Mouse (Mus musculus) right cerebral cortex, adult 2 months (tissue): Measurements from ENCODE around the gene Lrrk1.

Experiments
- DNase-seq, 2 experiments: peaks; one replicate each; pipeline ENCODE4 v3.0.0; 2021 to 2022; ENCODE audit warnings: low spot score in 2 of 2

Gene Lrrk1

DNA sequence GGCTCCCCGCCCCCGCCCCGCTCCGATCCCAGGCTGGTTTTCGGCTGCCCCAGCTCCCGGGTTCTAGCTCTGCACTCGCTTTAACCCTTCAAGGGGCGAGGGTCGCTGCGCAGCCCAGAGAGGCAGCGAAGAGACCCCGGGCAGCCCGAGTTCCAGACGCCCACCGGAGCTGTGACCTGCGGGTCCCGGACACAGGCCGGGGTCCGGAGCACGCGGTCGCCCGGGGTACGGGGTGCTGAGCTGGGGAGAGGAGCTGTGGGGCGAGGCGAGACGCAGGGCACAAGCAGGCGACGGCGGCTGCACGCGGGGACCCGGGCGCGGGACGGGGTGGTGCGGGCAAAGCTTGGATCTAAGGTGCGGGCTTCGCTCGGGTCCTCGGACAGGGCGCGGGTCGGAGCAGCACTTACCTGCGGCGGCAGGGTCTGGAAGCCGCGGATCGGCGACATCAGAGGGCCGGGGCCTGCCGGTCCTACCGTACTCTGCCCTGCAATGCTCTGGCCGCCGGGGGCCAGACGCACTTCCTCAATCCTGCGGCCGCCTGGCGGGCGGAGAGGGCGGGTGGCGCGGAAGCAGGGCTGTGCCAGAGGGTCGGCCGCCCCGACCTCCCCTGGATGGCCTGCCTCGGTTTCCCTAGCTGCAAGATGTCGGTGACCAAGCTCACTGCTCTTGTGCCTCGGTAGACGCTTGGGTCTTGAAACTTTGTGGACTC, at the start of gene Lrrk1:
Gene Lrrk1, minus strand, starts transcription at position 538 of the 709 bp plus-strand sequence.
- peak in 1 of 2 experiments; percentile 6 for DNase-seq

DNA sequence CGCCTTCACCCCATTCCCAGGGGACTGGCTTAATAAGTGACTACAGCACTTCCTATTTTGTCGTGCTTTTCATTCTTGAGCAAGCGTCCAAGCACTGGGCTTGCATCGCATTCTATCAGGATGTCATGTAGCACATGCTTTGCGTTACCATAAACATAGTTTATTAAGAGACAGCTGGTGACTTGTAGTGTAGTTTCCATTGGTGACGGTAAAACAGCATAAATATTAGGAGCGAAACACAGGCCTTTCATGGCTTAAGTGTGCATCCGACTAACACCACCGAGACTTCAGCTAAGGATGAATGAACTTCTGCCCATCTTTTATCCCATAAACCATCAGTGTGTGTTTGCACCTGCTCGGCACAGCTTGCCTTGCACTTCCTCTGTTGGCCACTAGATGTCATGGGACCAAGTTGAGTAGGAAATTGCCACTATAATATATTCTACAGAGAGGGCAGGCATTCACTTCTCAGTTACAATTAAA, 46.3 kb upstream of the Lrrk1 start:
- peak; percentile 86 to 87 for DNase-seq

DNA sequence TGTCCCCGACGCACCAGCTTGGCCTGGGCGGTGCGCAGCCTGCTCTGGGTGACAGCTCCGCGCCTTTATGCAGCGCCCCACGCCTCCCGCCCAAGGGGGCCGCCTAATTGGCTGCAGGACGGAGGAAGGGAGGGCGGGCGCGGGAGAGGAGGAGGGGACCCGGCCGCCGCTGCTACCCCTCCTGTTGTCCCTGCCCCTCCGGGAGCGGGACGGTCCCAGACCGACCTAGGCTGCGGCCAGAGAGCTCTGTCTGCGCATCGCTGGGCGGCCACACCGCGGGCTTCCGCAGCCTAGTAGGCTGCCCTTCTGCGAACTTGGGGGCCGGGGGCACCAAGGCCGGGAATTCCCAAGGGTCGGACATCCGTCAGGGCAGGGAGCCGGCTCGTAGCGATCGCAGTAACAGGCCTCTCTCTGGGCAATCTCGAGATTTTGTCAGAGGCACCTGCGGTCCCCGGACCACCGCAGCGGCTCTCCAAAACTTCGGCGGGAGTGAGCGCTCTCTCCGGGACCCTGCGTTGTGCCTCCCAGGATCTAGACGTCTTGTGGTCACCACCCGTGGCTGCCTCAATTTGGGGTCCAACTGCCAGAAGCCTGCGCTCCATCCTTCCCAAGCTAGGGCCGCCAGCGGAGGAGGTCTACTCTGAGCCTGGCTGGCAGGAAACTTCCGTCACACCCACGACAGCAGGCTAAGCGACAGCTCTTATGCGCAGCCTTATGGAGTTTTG, 39.4 kb upstream of the Lrrk1 start, which contains the start of gene Aldh1a3:
Gene Aldh1a3, minus strand, starts transcription at position 81 of the 725 bp plus-strand sequence.
- DNase-seq = peak; percentile 23 to 27

DNA sequence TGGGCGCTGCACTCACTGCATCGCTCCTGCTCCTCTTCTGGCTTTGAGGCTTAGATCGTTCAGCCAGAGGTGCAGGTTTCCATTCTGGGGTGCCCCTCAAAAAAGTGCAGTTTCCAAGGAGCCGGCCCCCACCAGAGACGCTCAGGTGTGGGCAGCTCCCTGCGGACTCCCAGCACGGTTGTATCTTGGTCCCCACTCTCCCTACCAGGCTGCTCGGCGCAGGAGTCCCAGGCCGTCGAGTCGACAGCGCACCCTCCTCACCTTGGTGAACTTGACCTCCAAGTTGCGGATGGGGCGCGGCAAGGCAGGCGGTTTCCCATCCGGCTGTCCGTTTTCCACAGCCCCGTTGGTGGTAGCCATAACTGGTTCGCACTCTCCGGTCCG, 38.9 kb upstream of the Lrrk1 start:
- DNase-seq = no peak

DNA sequence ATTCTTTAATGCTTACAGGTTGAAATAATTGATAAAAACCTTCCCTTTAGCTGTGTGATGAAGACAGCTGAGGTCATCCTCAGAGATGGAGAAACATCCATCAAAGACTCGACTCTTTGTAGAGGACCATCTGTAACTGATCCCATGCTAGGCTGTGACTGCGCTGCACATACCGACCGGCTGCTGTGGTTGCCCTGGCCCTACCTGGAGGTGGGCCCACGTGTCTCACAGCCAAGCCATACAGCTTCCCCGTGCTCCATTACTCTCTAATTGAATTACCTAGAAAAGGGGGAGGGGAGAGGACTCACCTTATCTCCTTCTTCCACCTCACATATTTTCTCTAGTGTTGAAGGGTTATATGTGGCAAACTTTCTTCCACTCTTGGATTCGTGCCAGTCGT, 33.8 kb upstream of the Lrrk1 start:
- DNase-seq = no peak

DNA sequence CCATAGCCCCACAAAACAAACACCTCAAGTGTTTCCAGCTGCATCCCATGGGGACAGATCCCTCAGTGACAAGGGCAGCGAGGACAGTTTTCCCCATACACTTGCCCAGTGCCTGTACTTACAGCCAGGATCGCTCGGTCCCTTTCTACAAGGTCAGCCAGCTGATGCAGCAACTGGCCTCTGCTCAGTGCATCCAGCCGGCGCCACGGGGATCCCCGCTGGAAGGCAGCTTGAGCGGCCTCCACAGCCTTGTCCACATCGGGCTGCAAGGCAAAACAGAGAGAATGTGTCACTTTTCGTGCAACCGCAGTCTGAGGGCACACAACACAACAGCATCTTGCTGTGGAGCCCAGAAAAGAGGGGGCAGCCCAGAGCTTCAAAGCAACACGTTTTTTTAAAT, 30.8 kb upstream of the Lrrk1 start:
- no peak for DNase-seq

DNA sequence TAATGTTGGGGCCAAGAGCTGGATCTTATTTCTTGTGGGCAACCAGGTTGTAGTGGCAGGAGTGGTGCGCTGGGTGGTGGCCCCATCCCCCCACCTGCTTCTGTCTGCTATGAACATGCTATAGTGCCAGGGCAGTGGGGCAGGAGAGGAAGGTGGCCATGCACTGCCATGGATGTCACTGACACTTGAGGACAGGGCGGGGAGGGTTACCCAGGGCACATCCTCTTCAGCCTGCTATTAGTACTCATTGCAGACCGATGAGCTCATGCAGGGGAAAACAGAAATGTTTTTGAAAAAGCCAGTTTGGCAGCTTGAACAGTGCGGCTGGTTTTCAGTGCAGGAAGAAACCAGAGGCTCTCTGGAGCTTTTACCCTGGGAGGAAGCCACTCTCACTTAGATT, 28.7 kb upstream of the Lrrk1 start:
- DNase-seq = no peak

DNA sequence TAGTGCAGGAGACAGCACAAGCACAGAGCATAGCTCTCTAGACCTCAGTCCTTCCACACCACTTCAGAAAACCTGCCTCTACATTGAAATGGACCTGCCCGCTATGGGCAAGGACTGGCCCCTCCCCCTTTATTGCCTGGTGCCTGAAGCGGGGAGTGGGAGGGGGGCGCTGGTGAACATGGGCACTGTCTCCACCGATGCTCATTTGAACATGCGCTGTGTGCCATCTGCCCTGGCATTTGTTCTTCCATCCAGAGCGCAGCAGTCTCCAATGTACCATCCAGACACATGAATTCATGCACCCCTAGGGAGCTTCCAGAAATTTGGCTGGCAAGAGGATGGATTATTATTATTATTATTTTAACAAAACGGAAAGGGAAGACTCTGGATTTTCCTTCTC, 24.9 kb upstream of the Lrrk1 start:
- no peak for DNase-seq

DNA sequence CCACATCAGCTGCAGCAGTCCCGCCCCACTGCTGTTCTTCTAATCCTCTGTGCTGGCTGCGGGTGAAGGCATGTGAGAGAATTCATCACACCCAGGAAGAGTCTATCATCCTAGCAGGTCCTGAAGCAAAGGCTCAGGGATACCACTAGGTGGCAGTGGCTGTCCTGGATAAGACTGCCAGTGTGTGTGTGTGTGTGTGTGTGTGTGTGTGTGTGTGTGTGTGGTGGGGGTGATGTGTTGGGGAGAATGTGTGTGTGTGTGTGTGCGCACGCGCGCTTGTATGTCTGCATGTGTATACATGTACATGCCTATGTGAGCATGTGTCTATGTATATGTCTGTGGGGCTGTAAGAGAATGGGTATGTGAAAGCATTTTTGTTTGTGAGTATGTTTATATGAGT, 21.3 kb upstream of the Lrrk1 start:
- peak in 1 of 2 experiments; percentile 23 for DNase-seq

DNA sequence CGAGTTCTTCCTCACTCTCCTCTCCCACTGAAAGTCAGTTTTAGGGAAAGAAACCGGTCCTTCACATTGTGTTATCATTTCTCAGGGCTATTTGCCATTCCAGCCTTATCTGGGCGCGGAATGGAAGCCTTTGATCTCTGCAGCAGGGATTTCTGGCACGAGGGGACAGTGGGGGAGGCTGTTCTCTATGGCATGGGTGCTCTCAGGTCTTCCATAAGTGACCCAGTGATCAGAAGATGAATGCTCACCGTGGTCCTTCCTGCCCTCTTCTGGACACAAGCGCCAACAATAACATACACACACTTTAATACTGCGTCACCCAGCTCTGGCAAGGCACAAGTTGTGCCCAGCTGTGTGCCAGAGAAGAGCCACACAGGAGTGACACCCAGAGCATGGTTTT, 18.8 kb upstream of the Lrrk1 start:
- DNase-seq = no peak

DNA sequence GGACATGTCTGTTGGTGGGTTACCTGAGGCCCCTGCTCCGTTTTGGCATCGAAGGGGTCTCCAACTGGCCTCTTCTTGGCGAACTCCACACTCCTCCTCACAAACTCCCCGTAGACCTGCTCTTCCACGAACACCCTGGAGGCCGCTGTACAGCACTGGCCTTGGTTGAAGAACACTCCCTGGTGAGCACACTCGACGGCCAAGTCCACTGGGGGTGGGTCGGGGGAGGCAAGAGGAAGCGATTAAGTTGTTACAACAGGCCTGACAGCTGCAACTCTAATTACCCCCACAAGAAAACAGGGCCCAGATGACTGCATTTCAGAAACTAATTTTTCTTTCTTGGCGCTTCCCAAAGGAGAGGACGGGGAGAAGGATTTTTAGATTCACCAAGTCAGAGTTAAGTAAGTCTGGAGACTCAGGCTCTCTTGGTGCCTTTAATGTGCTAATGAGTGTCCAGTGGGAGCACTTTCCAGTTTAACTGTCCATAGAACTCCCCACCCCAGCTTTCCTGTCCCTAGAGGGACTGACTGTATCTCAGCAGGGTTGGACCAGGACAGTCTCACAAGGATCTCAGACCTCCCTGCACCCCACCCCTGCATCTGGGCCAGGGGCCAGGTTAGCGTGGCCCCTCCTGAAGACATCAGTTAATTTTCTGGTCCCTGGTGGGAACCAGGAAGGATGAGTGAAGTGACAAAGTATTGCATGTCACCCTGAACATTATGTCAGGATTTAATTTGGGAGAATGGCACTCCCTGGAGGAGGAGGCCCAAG, 18.0 kb upstream of the Lrrk1 start:
- no peak for DNase-seq

DNA sequence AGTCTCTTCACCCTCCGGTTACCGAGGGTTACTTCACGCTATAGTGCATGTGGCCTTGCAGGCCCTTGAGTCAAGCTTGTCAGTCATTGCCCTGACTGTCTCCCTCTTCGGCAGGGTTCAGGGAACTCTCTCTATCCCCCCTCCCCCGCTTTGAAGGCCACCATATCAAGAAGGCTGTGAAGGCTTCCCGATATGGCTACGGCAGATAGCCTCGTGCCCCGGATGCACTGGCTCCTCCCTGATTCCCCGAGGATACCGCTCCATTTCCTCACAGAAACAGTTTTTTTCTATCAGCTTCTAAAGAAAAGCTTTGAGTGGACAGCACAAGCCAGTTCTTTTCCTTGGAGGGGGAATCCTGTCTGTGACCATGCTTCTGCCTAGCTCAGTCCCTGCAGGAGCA, 17.4 kb upstream of the Lrrk1 start:
- DNase-seq = no peak

DNA sequence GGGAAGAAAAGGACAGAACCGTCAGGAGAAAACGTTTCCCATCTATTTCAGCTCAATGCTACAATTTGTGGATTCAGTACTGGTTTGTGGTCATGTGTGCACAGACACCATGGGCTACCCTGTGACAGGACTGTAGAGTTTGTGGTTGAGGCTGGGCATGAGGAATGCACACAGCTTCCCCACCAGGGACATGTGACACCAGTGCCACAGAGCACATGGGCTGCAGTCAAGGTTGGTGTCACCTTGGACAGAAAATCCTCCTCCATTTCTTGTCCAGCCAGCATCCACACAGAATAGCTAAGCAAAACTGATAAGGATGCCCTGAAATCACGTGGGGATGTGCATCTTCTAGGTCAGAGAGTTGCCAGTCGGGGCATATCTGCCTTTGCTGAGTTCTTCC, 16.7 kb upstream of the Lrrk1 start:
- no peak for DNase-seq

DNA sequence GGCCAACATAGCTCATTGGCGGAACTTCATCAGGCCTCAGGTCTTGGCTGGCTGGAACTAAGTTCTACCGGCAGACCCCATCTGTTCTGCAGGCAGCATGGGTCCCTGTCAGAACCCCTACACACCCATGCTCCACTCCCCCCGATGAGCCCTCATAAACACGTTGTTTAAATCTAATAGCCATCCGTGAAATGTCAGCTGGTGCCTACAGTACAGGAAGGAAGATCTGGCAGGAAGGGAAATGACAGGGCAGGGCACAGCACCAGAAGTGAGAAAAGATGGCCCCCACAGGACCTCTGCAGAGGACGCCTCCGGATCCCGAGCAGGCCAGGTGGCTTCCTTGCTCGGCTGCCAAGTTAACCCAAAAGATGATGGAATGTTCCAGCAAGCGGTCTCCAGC, 16.0 kb upstream of the Lrrk1 start:
- DNase-seq = no peak

DNA sequence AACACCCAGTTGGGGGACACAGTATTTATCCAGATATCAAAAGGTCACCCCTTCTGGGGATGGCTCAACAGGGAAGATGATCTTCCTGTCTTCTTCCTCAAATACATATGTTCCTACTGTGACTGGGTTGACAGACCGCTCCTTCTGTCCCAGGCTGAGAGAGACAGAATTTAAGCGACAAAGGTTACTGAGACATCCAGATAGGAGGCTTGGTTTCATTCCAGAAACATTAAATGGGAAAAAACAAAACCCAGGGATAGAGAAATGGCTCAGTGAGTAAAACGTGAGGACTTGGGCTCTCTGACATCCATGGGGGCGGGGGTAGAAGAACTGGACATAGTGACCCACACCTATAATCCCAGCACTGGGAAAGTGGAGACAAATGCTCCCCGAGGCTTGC, 14.7 kb upstream of the Lrrk1 start:
- no peak for DNase-seq

DNA sequence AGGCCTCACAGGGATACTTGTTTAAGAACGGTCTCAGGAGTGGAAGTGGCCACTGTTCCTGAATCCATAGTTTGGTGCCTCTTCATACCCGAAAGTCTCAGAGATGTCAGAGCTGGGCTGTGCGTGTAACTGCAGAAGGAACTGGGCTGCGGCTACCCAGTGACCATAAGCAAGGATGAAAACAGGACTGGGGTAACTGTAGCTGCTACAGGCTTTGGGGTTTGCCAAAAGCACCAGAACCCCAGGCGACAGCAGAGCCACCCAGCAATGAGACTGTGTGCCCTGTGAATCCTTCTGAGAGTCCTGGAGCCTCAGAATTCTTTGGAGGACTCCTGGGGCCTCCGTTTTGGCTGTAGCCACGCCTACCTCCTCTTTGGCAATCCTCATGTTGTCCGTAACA, 13.5 kb upstream of the Lrrk1 start:
- no peak for DNase-seq

DNA sequence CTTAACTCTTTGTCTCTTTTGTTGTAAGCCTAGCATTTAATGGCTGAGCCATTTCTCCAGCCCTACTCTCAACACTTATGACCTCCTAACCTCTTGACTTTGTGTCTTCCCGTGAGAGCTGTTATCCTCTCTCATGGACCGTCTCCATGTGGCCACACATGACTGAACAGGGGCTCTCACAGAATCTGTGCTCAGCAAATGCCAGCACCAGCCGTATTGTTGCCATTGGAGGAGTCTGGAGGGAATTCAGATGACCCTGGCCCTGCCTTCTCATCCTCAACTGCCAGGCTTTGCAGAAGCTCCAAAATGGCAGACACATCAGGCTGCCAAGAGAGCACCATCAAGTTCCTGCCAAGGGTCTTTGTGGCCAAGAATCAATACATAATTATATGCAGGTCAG, 9.1 kb upstream of the Lrrk1 start:
- DNase-seq = no peak

DNA sequence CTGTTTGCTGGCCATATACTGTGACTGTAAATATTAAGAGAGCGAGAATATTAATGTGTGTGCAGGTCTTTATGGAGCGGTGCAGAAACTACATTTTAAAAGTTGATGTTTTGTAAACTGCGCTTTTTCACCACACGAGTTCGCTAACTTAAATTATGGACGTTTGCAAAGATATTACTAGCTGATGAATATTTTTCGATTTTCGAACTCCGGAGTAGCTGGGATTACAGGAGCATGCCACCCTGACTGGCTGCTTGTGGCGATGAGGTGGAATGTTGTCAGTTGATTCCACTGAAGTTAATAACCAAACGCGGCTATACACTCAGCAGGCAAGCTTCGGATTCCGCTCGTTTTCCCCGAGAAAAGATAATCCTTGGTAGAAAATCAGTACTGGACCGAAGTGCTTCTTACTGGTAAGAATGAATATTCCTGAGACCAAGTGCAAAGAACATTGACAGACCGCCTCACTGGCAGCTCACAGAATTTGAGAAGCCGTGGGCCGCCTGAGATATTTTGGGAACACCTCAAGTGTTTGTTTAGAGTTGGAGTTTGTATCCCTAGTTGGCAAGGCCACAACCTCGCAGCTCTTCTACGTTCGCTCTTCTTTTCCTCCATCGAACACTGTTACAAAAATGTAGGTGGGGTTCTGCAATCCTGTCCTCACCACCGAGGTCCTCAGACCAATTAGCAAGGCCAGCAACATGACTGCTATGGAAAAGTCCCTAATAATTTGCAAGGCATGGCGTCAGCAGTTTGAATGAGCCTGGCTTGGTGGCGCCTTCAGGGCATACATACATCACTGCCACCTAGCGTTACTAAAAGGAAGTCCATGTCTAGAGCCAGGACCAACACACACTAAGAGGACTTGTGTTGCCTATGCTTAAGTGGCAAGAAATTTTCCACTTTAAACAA, 727 bp upstream of the Lrrk1 start:
- DNase-seq = peak; percentile 60 to 76

DNA sequence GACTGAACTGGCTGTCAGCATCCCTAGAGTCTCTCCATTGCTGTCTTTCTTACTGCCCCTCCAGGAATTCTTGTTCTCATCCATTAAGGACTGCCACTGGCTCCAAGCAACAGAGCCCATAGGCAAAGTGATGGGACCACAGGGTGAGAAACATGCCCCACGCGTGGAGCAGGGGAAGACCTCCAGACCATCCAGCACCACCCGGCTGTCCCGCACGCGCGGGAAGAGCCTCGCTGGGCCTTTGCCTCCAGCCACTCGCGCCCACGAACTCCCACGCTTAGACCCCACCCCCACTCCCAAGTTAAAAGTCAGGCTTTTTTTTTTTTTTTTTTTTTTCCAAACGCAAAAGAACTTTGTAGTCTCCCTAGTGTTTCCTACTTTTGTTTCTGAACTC, 734 bp downstream of the Lrrk1 start:
- DNase-seq = no peak

DNA sequence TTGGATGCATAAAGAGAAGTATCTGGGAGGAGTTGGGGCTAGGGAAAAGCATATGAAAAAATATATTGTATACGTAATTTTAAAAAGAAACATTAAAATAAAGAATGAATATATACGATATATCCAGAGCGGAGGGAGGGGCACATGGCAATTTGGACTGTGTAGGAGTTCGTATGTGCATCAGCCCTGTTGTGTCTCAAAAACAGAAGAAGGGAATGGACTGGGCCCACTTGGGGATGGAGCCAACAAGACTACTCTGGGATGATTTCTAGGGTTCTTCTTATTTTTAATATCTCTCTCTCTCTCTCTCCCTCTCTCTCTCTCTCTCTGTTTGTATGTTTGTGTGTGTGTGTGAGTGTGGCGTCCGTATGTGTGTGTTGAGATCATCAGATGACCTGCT, 1.7 kb downstream of the Lrrk1 start:
- no peak for DNase-seq

DNA sequence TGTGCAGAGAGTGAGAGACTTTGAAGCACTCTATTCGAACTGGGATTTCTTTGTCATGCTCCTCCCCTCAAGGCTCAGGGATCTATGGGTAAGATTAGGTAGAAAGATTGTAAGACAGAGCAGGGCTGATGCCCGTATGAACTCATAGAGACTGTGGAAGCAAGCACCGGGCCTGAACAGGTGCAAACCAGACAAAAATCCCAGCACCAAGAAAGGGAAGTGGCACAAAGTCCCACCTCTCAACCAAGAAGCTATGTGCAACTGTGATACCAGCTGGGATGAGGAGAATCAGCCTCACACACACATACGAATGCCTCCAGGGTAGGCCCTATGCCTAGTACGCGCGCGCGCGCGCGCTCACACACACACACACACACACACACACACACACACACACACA, 2.3 kb downstream of the Lrrk1 start:
- DNase-seq = no peak

DNA sequence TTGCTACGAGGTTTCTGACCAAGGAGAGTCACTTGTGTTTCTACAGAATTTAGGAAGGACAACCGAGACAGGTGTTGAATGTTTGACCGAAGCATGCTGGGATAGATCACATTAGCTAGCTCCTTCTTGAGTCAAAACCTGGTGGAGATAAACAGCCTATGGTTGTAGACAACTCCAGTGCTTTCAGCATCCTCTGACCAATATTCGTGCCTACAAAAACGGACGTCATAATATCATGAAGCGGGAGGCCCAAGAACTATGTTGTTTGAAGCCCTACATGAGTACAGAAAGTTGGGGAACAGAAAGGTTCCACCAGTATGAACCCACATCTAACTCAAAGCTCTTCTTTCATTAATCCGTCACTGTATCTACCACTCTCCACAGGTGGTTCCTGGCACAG, 3.3 kb downstream of the Lrrk1 start:
- DNase-seq = no peak
